Mouse (Mus musculus) CD8-positive naive resting alpha-beta T cell, adult 2 months (primary cell): Measurements from ENCODE around the gene Casp4.

Experiments used
- DNase-seq, 2 experiments: peaks; one replicate each; pipeline ENCODE4 v3.0.0; 2022; ENCODE audit warnings: low read depth in 2 of 2, low spot score in 2 of 2

Casp4 gene

DNA sequence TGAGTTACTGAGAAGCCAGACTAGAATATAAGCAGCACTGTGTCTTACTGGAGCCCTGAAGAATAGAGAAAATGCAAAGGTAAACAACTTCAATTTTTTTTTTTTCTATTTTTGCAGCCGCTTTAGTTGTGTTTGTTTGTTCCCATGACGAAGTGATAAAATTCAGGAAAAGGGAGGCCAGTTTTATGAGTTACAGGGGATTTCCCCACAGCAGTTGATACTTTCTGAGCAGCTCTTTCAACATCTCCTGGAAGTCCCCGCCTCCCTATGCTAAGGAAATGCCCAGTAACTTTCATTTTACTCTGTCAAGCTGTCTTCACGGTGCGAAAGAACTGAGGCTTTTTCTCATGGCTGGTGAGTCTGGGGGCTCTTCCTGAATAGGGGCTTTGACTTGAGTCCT, at the start of gene Casp4:
TSS of gene Casp4 (plus strand) at position 268 of the 400 bp plus-strand sequence.
- DNase-seq: no peak

DNA sequence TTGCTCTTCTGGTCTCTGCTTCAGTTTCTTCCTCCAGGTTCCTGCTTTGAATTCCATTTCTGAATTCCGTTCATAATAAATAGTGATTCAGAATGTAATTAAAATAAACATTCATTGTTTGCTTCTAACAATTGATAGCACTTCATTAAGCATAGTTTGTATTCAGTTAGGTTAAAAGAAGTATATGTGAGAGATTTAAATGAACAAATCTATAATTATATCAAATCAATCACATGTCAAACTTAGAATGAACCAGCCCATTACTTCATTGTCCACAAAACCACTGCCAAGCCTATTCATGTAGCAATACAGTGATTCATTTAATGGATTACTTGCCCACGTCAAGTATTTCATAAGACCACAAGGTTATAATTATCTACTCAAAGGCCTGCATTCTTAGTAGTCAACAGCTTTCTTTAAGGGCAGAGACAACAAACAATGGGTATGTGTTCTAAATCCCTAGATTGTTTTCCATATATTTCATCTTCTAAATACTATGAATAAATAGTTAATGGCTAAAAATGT, 44.6 kb upstream of the Casp4 start:
- DNase-seq: no peak

DNA sequence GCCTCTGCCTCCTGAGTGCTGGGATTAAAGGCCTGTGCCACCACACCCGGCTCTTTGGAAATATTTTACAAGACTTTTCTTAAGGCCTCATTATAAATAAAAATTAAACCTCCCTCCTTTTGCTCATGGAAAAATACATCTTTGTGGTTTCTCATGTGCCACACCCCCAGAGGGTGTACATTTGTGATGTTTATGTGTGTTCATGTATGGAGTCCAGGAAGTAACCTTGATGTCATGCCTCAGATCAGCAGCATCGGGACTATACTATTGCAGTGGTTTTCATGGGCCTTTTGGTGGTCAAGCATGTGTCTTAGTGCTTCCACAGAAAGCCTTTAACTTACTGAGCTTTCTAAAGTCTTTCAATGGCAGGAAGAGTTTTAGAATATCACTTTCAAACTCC, 38.4 kb upstream of the Casp4 start:
- DNase-seq: no peak

DNA sequence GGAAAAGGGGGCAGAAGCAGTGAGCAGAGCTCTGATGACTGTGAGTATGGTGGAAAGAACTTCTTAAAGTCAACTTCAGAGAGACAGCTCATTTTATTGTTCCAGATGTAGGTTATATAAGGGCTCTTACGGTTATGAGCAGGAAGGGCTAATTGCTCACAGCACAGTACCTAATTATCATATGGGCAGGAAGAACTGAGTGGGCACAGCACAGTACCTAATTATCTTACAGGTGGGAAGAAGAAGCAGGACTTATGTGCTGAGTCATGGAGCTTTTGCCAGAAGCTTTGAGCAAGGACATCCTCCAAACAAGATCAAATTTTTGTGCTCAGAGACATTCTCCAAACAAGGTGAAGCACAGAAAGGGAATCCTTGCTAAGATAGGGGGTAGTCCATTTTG, 37.7 kb upstream of the Casp4 start:
- DNase-seq: no peak

DNA sequence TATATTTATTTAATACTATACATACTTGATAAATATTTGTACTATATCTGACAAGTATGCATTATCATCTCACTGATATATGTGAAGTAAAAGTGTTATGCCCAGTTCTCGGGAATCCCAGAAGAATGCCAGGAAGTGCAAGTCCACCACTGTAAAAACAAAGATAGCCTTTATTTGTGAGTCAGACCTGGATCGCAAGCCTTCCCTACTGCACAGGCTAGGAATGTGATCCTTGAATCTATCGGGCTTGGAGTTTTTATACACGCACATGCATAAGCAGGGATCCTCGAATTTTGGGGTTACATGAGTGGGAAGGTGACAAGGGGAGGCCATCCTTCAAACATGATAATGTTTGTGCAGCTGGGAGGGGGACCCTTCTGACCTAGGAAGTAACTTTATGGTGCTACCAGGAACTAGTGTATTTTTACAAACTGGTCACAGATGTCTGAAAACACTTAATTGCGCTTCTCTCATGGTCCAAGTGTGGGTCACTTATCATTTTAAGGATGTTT, 37.2 kb upstream of the Casp4 start:
- DNase-seq: no peak

DNA sequence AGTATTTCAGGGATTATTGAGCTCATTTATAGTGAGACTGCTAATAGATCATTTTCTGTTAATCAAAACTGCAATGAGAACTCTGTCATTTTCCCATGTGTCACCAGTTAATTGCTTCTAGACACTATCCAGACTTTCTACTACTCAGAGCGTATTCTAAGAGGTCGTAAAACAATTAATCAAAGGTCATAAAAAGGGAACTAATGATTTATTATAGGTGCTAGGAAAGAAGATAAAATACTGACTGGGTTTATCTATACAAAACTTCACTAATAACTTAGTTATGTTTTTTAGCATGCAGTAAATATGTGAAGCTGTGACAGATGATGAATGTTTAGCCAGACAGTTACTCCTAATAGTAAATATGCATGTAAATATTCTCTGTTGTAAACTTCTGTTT, 22.6 kb upstream of the Casp4 start:
- no peak for DNase-seq

DNA sequence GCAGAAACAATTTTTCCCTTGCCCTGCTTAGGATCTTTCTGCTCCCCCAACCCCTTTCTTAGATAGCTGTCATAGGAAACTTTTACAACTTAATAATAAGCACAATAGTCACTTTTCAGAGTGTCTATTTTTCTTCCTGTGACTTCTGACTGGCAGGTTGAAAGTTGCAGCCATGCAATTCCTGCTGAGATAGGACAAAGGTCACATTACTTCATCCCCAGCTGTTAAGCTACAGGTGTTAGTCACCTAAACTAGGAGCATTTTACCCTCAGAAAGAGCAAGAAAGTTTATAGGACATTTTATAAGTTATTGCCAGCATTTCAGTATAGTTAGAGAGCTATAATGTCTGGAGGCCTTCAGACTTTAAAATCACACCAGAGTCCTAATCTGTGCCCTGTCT, 22.0 kb upstream of the Casp4 start:
- DNase-seq: no peak

DNA sequence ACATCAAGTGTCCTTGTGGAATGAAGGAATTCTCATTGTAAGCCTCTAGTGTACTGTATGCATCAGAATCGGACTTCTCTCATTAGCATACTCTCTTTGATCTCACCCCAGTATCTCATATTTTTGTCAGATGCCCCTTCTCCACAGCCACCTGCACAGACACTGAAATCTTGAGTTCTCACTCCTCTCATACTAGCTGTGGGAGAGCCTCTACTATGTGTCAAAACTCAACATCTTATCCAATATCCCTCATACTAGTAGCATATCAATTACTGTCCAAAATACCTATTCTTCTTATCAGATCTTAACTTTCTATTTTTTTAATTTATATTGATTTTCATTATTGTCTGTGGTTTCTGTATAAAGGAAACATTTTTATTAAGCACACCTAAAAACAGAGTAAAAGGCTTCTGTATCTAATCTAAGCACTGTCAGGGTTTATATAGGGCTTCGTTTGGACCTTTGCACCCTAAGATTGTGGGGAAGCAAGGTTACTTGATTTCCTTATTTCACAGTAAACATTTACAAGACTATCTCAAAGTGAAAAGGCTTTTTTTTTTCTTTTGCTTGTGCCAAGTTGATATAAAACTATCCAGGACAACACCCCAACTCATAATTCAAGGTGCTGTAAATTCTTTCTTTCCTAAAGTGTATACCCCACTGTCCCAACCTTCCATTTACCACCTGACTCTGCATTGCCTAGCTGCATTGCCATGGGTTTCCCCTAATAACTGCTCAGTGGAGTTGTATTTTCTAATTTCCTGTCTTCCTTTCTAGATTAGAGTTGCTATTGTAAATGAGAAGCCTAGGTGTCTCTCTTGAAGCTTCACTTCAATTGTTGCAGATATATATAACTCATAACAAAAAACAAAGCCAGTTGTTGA, 12.0 kb upstream of the Casp4 start:
- no peak for DNase-seq

DNA sequence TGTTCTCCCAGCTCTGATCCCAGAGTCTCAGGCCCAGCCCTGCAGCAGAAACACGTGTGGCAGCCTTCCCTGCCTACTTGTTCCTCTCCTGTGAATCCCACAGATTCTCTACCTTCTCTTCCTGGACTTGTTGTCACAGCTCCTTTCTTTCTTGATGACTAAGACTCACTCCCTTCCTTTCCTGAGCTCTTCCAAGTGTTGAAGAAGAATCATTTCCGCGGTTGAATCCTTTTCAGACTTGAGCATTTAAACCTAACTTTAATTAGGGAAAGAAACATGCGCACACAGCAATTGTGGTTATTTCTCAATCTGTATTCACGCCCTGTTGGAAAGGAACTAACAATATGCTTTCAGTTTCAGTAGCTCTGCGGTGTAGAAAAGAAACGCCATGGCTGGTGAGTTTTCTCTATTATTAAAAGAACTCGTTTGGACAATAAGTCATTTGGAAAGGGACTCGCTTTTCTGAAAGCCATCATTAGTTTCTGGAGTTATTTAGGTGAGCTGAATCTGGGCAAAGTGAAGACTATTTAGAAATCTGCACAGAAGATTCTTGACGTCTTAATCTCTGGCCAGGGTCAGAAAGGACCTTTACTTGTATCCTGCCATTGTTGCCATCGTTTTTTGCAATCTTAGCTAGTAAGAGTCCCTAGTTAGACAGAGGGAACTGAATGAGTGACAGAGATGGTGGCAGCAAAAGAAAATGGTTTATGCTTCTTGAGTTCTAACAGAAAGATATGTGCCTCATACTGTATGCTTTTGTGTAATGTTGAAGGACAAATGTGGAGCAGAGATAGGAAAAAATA, 10.1 kb upstream of the Casp4 start, which contains the start of gene Casp1:
TSS of gene Casp1 (plus strand) at position 189 of the 803 bp plus-strand sequence.
- no peak for DNase-seq

DNA sequence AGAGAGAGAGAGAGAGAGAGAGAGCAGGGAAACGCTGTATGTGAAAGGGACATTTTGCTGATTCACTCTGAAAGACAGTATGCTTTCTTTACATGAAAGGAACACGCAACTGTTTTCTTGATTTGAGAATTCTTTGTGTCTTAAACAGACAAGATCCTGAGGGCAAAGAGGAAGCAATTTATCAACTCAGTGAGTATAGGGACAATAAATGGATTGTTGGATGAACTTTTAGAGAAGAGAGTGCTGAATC, 9.6 kb upstream of the Casp4 start:
- DNase-seq: no peak

DNA sequence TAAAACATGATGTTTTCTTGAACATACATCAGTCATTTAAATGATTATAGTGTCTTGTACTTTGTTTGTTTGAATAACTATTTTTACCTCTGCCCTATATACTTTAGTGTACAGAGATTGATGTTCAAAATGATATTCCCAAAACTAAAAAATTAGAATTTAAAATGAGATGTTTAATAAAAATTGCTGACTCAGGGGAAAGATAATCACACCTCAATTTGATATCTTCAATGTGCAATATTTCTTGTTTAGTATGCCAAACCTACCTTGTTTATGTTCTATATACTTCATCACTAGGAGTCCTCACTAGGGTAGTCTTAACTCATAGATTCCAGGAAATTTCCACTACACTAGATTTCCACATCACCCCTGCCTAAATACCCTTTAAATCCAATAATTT, 1.5 kb downstream of the Casp4 start:
- DNase-seq: no peak

DNA sequence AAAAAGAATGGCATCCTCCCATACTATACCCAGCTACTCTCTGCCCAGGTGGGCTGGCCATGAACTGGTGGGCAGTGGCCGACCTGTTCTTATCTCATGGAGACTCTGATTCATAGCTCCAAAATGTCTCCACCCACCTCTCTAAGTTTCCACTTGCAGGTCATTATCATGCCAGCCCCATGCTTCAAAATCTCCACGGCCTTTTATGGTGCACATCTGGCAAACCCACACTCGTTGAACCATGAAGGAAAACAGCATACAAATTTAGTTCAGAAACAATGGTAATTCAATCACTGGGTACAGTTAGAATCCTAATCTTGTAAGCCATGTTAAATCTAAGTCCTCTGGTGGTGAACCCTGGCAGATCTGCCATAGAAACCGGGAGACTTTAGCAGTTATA, 2.8 kb downstream of the Casp4 start:
- DNase-seq: no peak

DNA sequence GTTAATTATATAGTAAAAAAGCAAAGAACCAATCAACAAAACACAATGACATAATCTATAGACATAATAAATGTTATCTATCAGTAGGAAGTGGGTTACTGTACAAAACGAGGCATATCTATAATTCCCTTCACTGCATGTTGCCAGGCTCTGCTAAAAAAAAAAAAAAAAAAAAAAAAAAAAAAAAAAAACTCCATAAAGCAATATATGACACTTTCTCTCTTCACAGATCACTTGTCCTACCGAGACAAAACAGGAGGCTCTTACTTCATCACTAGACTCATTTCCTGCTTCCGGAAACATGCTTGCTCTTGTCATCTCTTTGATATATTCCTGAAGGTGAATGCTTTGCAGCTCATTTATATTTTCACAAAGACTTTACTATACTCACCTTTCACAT, 19.6 kb downstream of the Casp4 start:
- DNase-seq: no peak

DNA sequence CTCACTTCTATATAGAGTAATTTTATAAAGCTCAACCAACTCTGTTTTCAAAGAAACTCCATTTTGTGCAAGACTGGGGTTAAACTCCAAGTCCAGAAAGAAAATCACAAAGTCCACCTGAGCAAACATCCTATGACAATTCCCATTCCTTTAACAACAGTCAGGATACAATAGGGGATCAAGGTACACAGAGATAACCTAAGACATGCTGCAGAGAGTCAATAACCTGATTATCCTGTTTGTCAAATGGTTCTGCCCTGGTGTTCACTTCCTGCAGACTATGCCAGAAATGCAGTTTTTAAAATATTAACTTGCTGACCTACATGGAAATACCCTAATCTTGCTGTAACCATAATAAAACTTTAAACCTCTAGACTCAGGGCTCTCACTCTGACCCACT, 23.8 kb downstream of the Casp4 start:
- no peak for DNase-seq

DNA sequence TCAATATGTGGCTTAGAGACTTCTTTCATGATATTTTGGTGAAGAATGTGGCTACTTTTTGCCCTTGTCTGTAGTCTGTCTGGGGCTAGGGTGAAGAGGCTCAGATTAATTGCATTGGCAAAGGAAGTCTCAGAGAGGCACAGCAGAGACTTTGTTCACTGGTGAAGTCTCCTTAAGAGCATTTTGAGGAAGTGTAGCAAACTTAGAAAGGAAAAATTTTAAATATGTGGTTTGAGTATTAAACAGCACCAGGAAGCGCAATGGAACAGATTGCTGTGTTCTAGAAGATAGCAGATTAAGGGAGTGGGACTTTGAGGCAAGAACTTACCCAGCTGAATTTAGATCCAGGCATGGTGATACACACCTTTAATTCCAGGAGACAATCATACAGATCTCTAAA, 24.8 kb downstream of the Casp4 start:
- no peak for DNase-seq

DNA sequence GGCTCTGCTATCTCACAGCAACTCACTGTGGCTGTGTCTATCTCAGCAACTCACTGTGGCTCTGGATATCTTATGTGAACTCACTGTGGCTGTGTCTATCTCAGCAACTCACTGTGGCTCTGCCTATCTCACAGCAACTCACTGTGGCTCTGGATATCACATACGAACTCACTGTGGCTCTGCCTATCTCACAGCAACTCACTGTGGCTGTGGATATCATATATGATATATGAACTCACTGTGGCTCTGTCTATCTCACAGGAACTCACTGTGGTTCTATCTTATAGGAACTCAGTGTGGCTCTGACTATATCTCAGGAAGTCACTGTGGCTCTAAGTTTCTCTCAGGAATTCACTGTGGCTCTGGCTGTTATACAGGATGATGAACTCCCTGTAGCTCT, 34.5 kb downstream of the Casp4 start:
- no peak for DNase-seq

DNA sequence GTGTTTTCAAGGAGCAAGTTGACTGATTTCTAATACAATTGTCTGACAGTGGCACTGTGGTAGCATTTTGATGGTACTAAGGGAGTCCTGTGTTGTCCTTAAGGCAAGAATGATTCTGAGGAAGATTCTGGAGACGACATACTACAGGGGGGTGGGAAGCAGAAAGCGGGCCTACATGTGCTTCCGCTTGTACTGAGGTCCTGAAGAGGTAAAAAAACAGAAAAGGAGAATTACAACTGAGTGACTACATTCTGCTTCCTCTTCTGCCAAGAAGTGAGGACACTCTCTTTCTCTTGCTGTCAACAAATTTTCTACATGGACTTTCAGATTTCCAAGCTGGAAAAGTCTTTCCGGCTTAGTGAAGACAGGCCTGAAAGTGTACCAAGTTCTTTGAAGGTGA, 35.5 kb downstream of the Casp4 start:
- DNase-seq: no peak

DNA sequence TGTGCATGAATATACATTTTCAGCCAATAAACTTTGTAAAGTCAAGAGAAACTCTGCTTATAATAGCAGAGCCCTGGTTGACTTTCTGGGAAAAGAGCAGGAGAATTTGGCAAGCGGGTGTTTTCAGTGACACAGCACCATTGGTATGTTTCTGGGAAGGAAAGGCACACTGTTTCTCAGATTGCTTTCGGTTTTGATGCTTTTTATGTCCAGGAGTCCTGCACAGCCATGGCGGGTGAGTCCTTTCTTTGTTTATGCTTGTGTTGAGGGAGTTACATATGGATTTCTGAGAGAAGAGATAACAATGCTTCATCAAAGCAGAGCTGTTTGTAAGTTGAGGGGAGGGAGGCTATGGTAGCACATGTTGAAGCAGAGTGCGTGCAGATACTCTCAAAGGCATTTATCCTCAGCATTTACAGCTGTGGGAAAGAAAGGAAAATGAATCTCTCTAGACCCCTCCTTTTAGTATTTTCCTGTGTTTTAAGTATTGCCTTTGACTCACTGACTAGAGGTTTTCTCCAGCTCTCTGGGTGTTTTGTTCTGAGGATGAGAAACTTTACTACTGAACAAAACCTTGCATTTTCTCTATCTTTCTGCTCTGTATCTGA, 36.8 kb downstream of the Casp4 start, which contains the start of gene Casp12:
TSS of gene Casp12 (plus strand) at position 140 of the 608 bp plus-strand sequence.
- DNase-seq: no peak

DNA sequence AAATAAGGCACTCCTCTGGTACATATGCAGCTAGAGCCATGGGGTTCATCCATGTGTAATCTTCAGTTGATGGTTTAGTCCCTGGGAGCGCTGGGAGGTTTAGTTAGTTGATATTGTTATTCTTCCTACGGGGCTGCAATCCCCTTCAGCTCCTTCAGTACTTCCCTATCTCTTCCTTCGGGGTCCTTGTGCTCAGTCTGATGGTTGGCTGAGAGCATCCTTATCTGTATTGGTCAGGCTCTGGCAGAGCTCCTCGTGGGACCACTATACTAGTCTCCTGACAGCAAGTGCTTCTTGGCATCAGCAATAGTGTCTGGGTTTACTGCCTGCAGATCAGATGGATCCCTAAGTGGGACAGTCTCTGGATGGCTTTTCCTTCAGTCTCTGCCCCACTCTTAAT, 38.8 kb downstream of the Casp4 start:
- DNase-seq: no peak

DNA sequence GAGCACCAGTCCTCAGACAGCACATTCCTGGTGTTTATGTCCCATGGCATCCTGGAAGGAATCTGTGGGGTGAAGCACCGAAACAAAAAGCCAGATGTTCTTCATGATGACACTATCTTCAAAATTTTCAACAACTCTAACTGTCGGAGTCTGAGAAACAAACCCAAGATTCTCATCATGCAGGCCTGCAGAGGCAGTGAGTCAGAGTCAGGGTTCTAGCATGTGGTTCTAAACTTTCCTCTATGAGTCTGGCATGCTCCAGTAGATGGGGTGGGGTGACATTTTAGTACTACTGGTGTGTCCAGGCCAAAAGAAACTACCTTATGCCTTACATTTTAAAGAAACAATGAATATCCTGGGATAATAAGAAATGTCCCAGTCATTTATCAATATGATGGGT, 45.0 kb downstream of the Casp4 start:
- no peak for DNase-seq

DNA sequence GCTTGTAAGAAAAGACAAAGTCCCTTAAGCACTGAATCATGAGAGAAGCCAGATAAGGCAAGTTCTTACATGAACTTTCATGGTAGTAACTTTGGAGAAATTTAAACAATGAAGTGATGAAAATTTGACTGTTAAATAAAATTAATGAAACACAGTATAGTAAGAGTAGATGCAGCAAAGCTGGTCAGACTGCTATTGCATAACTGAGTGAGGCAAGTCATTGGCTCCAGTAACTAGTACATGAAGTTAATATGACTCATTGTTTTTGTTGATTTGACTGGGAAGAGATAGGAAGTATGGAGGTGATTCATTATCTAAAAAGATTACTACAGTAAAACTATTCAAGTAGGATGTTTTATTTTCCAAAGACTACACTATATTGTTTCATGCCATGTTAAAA, 48.2 kb downstream of the Casp4 start:
- DNase-seq: no peak
